Mouse (Mus musculus) myocyte (in vitro differentiated cells): Measurements from ENCODE around the gene Atoh8.

Experiments used
- E2F4 ChIP-seq: IDR thresholded peaks from one replicate; pipeline ENCODE4 v1.6.1; 2011; ENCODE audit warnings: mild to moderate bottlenecking, control low read depth, moderate library complexity; ENCODE audit not compliant: insufficient read depth
- MAX ChIP-seq: IDR thresholded peaks from one replicate; pipeline ENCODE4 v1.6.1; 2011; ENCODE audit warnings: low read depth, mild to moderate bottlenecking, control low read depth
- MYOD1 ChIP-seq, 3 experiments: IDR thresholded peaks; one replicate each; pipeline ENCODE4 v1.6.1; 2011; ENCODE audit warnings: control low read depth in 2 of 3, low read depth in 2 of 3, mild to moderate bottlenecking in 2 of 3, moderate library complexity in 1 of 3; ENCODE audit not compliant: insufficient read length in 2 of 3, control insufficient read depth in 1 of 3
- POLR2A ChIP-seq: IDR thresholded peaks from one replicate; pipeline ENCODE4 v1.6.1; 2011; ENCODE audit warnings: low read depth, mild to moderate bottlenecking, control low read depth, moderate library complexity; ENCODE audit not compliant: insufficient read length
- POLR2AphosphoS2 ChIP-seq: IDR thresholded peaks from one replicate; pipeline ENCODE4 v1.6.1; 2011; ENCODE audit warnings: low read depth, control low read depth; ENCODE audit not compliant: insufficient read length
- REST ChIP-seq: IDR thresholded peaks from one replicate; pipeline ENCODE4 v1.6.1; 2011; ENCODE audit warnings: mild to moderate bottlenecking, control low read depth, moderate library complexity; ENCODE audit not compliant: insufficient read depth, insufficient read length
- TCF3 ChIP-seq: IDR thresholded peaks from one replicate; pipeline ENCODE4 v1.6.1; 2011; ENCODE audit warnings: low read depth, control low read depth; ENCODE audit not compliant: insufficient read length
- USF1 ChIP-seq: IDR thresholded peaks from one replicate; pipeline ENCODE4 v1.6.1; 2011; ENCODE audit warnings: low read depth, mild to moderate bottlenecking, control low read depth, moderate library complexity

DNA sequence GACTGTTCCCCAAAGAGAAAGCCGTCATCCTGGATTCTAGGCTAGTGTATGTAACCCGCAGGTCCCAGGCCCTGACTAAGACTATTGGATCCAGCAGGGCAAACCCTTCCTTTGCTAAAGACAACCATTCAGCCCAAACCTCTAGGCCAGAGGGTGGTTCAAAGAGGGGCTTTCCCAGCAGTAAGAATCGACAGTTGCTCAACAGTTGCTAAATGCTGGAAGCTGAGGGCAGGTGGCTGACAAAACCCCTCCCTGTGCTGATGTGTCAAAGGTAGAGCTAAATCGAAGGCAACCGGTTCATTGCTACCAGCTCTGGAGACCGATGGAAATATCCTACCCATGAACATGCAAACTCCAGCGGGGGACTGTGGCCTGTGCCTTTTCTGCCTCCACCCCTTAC lies 25.6 kb downstream of the Atoh8 start:
- TF ChIP-seq E2F4 (no peak), POLR2AphosphoS2 (no peak), TCF3 (no peak), MYOD1 (IDR thresholded peaks at IDR 0.05; ENCODE audit: control insufficient read depth in 1 of 3, insufficient read length in 2 of 3, low read depth in 2 of 3) (no peak), POLR2A (no peak), MAX (no peak), REST (no peak), USF1 (no peak)
